Mouse (Mus musculus) ovary, postnatal 10 days (tissue): Measurements from ENCODE around the gene Rnf138rt1.

Experiments used
- DNase-seq: peaks from one replicate; pipeline ENCODE4 v3.0.0; 2022; ENCODE audit warnings: low spot score

Rnf138rt1 gene

GRCm38 (mm10) chrX:163760617-163761434 lies at the start of gene Rnf138rt1:
Gene Rnf138rt1, minus strand, starts transcription at chrX:163761329.
- DNase-seq, result no peak

- DNase-seq, result no peak
Observed at GRCm38 (mm10) chrX:163807270-163807669, 46.1 kb upstream of the Rnf138rt1 start.

GRCm38 (mm10) chrX:163766290-163766689 lies 5.2 kb upstream of the Rnf138rt1 start:
- DNase-seq, result no peak

- DNase-seq, result no peak
Observed at GRCm38 (mm10) chrX:163761435-163761828, 303 bp upstream of the Rnf138rt1 start.

GRCm38 (mm10) chrX:163745996-163746395 lies 15.1 kb downstream of the Rnf138rt1 start:
- no peak for DNase-seq

GRCm38 (mm10) chrX:163743896-163744295 lies 17.2 kb downstream of the Rnf138rt1 start:
- no peak for DNase-seq

GRCm38 (mm10) chrX:163738904-163739303 lies 22.2 kb downstream of the Rnf138rt1 start:
- no peak for DNase-seq

- no peak for DNase-seq
Observed at GRCm38 (mm10) chrX:163734145-163734544, 27.0 kb downstream of the Rnf138rt1 start.

GRCm38 (mm10) chrX:163723630-163724029 lies 37.5 kb downstream of the Rnf138rt1 start:
- no peak for DNase-seq

GRCm38 (mm10) chrX:163722785-163723577 lies 38.1 kb downstream of the Rnf138rt1 start:
- DNase-seq, result no peak

- DNase-seq, result no peak
Observed at GRCm38 (mm10) chrX:163720597-163720996, 40.5 kb downstream of the Rnf138rt1 start.
